Mouse (Mus musculus) ovary, postnatal 14 days (tissue): ENCODE measurements at regions not wholly inside any gene's neighbourhood (a gene's known extent, or its start where the extent isn't known, plus 50 kb on each side); places are given as distances from the start of the nearest gene placed in this dataset.

ENCODE experiments used
- DNase-seq: peaks from one replicate; pipeline ENCODE4 v3.0.0; 2022; ENCODE audit warnings: low spot score

DNA sequence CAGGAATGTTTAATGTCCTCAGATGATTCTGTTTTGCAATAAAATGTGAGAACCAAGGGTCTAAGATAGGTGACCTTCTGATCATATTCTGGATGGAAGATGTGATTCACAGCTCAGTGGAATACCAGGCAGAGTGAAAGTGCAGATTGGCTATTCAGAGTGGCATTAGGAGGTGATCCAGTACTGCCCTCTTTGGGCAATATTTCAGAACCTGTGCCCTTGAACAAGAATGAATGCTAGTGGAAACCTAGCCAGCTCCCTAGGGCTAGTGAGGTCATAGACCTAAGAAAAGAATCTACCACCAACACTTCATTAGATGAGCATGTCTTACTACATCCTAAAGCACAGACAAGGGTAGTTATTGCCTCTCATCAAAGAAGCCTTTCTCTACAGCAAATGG, 372.7 kb upstream of the Trib2 start:
- no peak for DNase-seq

DNA sequence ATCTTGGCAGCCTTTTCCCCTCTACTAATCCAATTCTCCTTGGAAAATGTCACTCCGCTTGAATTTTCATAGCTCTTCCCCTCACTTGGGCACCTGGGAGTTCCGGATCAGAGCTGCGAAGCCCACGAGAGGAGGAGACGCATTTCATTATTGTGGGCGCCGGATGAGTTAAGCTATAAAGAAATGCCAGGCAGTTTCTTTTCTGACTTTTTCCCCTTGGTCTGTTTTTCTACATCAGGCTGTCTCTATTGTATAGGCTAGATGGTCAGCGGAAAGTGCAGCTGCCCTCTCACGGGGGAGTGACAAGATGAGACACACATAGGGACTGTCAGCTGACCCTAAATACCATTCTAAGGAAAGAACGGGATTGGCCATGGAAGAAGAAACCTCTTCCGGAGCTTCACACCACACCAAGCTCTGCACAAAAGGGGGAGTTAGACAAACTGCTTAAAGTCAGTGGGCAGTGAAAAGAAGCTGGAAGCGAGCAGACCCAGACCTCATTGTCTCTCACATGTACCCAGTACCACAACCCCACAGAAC, 369.3 kb upstream of the Trib2 start:
- no peak for DNase-seq

DNA sequence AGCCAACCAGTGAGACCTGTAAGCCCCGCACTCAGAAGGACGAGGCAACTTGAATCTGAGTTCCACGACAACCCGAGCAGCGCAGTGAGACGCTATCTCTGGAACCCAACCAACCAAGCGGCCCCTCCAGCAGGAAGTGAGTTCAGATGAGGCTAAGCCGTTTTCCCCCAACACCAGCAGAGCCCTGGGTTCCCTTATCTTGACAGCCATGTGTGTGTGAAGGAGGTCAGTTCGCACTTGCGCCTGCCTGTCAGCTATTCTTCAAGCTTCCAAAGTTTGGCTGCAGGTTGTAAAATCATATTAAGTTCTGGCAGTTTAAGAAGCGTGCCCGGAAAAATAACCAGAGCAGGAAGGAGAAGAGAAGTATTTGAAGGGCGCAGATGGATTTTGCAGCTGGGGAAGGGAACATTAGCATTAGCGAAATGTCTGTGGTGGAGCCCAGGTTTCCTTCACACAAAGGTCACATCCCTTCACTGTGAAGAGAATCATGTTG, 368.8 kb upstream of the Trib2 start:
- peak; percentile 13 for DNase-seq

DNA sequence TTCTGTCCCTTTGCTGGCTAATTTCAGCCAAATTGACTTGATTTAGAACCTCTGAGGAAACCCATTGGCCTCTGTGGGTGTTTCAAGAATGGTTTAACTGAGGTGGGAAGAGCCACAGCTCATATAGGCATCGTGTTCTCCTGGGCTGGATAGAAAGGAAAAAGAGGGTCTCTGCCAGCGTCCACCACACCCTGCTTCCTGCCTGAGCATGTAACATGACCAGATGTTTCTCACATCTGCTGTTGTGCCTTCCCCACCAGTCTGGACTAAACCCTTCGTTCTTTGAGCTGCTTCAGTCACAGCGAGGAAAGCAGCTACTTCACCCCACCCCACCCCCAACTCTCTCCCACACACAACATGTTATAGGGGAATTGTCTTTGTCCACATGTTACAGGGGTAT, 366.3 kb upstream of the Trib2 start:
- no peak for DNase-seq

DNA sequence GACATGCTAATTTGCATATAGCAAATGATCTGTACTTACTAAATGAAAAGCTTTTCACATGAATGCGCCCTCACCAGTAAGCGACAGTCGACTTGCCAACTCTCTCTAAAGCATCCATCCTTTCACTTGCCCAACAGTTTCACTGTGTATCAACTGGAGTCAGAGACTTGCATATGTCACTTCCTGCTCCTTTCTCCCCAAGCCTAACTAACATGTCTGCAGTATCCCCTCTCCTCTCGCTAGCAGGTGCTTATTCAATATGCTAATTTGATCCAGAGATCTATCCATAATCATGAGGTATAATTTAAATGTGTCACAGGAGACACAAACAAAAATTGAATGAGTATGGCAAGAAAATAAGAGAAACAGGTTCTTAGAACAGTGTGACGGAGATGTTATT, 364.9 kb upstream of the Trib2 start:
- DNase-seq = no peak

DNA sequence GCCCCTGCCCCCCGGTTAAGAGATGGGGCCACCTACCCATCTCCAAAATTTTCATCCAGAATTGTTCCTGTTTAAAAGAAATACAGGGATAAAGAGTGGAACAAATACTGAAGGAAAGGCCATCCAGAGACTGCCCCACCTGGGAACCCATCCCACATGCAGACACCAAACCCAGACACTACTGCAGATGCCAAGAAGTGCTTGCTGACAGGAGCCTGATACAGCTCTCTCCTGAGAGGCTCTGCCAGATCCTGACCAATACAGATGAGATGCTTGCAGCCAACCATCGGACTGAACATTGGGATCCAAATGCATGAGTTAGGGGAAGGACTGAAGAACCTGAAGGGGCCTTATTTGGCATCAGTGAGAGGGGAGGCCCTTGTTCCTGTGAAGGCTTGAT, 363.2 kb upstream of the Trib2 start:
- DNase-seq = no peak

DNA sequence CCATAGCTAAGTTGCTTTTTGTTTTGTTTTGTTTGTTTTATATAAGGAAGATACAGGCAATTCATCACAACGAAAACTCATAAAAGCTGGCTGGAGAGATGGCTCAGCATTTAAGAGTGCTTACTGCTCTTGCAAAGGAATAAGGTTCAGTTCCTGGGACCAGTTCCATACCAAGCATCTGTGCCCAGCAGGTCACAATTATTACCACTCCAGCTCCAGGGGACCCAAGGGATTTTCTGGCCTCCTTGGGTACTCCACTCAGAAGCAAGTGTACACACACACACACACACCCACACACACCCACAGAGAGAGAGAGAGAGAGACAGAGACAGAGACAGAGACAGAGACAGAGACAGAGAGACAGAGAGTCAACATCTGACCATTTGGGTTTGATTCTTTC, 359.6 kb upstream of the Trib2 start:
- DNase-seq = no peak

DNA sequence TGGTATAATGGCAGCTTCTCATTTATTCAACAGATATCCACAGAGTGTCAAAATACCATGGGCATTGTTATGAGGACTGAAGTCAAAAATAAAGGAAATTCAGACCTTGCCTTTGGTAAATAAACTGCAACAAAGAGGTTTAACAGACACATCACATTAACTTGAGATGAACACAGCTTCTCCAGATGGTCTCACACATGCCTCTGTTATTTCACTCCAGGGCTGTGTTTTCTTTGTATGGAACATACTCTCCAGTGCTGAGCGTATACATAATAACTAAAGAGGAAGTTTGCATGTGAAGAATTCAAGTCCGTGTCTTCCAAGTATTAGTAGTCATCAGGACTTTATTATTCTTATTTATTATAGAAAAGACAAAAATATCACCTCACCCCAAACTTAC, 355.5 kb upstream of the Trib2 start:
- DNase-seq = no peak

DNA sequence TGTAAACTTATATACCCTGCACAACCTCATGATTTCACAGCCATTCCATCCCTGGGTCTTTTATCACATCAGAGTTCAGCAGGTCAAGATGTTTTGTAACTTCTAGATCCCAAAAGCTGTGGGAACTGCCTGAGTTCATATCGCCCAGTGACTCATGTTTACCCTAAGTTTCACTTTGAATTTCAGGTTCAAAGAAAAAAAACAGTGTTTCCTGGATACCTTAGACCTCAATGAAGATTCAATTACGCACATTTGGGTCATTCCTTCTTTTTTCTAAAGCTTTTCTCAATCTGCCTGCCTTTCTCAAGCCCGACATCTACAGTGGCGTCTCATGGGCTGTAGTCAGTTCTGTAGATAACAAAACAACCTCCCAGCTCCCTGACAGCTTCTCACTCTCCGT, 354.9 kb upstream of the Trib2 start:
- DNase-seq = no peak

DNA sequence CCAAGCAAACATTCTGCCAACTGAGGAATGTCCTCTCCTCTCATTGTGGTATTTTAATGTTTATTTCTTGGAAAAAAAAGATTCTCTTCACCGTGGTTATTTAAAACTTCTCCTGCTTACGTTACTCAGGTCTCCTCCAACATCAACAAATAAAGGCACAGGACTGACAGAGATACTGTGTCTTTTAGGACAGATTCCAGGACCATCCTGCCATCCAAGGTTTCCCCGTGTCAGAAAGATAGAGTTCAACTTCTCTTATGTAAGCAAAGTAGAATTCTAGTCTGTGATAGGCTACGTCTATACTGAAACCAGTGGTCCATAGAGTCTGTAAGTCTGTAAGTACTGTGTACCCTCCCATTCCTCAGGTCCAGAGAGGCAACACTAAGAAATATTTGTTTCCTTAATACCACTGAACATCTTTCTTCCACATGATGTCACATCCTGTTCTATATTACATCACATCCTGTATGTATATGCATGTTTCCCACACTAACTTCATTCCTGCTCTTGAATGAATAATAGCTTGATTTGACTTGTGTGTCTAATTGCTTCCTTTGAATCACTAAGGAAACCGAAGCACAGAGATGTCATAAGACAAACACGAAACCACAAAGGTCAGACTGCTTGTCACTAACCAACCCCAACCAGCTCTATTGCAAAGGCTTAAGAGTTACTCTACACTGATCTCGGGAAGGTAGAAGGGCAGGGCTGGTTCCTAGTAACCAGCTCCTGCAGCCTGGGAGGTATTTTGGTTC, 353.2 kb upstream of the Trib2 start:
- DNase-seq = no peak

DNA sequence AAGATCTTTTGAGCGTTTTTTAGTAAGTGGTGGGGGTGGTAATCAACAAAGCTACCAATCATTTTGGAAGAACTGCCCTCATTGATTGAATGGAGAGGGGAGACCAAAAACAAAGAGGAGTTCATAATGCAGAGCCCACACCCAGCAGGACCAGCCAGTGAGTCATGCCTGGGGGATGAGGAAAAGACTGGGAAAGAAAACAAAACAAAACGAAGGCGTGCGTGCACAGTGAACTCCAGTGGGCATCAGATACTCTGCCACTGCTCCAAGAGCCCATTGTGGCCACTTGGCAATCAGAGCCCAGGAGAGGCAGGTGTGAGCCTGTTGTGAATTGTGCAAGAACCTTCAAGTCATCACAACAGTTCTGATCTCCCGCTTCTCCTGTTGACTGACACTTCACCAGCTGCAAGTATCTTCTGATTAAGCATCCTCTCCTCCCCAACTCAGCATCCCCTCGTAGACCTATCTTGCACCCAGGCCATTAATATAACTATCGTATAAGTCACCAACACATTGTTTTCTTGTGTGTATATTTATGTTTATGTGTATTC, 351.1 kb upstream of the Trib2 start:
- DNase-seq = no peak

DNA sequence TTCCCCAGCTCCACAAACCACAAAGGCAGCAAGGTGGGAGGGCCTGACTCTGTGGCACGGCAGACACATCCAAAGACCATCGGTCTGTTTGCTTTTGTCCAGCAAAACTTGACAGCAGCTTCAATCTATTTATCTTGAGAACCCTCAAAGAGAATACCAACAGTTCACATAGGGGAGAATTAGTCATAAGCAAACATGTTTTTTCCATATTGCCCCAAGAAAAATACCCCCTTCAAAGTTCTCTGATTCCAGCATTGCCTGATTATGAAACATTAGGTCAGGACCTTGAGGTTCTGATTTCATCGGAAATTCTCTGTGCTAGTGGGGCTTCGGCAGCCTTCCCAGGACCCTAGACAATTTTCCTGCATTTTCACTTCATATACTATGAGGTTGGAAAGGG, 348.4 kb upstream of the Trib2 start:
- DNase-seq = no peak

DNA sequence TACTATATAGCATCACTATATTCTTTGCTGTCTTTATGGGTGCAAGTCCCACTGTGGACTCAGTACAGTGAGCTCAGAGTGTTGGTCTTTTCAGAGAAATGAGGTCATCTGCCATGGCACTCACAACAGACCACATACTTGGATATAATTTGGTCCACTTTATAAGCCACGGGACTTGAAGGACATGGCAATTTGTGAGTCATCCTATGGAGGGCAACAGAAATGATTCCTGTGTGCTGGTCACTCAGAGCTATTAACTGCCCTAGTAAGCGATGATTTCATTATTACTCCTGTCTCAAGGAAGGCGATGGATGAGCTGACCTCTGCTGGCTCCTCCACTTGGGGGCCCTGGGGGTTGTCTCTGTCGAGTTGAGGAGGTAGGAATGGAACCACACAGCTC, 345.2 kb upstream of the Trib2 start:
- no peak for DNase-seq

DNA sequence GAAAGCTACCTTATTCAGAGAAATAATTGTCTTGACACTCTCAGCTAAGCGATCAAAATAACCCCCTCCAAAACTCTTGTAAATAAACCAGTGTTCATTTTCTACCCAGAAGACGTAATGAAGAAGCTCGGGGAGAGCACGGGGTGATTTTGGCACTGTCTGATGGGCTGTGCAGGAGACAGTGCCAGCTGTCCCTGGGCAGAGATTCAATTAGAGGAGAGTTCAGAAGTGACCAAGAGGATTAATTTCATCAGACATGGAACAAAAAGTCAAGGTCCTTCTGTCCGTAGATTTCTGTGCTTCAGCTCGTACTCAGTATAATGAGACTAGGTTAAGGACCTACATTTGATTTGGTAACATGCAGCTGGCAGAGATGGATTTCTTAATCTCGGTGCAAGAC, 341.2 kb upstream of the Trib2 start:
- DNase-seq = peak; percentile 19

DNA sequence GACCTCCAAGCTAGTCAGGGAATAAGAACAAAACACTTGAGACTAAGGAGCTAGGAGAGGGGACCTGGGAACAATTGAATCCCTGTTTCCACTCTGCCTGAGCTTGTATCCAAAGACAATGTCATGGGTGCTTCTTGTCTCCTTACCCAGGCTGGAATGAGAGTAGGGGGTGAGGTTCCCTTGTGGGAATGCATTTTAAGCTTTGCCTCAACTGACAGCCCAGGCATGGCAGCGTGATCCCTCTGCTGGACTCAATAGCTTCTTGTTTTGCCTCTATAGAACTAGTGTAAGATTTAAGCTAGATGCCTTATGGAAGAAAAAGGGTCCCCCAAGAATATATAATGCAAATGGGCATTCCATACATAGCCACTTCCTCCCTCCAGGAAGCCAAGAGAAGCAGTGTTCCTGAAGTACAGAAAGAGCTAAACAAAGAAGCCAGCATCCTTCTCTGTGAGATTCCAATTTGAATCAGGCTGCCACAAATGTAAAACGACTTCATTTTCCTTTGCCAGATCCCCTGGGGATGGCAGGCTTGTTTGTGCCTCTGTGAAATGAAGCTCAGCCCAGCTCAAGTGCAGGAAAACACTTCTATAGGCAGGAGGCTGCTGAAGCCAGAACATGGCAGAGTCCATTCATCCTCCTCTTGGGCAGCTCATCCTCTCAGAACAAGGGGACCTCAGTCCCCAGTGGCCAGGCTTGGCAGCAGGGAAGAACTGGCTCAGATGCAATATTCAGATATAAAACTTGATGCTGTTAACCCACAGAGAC, 339.3 kb upstream of the Trib2 start:
- DNase-seq = no peak

DNA sequence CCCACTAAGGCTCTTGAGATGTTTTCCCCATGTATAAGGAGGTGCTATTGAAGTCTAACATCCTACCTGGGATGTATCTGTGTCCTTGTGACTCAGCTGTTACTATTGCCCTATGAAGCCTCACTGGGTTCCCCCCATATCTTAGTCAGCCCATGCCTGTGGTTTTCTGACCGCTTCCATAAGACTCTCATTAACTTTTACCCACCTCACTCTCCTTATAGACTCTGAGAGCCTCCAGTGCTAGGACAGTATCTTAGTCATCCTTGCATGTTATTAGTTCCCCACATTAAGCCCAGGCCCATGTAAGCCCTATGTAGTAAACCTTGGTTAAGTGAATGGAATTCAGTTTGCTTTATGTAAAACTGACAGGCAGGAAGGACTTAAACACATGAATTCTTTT, 337.5 kb upstream of the Trib2 start:
- DNase-seq = no peak

DNA sequence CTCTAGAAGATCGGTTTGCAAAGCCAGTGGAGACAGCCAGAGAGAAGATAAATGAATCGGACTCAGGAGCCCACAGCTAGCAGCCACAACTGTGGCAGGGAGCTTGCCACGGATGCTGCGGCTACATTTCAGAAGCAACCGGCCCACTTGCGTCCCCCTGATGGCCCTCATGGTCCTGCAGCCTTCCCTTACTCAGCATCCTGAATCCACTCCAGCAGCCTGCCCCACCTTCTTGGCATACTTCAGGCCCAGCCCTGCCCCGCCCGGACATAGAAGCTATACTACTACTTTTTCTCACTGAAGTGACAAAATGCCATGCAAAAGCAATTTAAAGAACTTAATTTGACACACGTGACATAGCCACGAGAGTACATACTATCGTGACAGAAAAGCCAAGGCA, 335.4 kb upstream of the Trib2 start:
- DNase-seq = no peak

DNA sequence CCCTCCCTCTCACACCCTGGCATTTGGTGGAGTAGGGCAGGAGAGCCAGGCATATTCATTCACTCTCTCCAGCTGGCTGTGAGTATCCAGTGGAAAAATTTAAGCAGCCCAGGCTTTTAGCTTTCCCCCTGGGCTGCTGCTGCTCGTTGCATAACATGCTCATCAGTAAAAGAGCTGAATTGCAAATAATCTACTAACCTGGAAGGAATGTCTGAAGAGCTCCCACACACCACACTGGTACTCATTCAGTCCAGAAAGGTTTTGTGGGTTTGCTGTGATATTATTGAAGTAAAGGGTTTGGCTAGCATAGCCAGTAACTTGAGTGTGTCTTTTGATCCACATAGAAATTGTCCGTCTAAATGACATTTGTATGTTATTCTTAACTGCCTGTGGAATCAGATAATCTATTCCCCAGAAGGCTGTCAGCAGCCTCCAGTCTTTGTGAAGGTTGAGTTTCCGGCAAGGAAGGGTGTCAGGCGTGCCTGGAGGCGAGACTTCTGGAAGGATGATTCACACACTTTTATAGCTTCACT, 334.5 kb upstream of the Trib2 start:
- DNase-seq = no peak

DNA sequence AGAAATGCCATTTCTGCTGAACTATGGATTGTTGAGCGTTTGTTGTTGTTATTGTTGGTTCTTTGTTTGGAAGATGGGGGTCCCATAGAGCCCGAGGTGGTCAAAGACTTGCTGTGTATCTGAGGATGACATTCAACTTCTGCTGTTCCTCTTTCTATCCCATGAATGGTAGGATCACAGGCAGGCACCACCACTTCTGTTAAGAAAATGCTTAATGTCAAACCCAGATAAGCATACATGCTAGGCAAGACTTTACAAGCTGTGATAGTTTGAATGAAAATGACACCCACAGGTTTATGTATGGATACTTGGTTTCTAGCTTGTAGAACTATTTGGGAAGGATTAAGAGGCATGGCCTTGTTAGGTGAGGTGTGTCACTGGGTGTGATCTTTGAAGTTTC, 330.2 kb upstream of the Trib2 start:
- DNase-seq = no peak

DNA sequence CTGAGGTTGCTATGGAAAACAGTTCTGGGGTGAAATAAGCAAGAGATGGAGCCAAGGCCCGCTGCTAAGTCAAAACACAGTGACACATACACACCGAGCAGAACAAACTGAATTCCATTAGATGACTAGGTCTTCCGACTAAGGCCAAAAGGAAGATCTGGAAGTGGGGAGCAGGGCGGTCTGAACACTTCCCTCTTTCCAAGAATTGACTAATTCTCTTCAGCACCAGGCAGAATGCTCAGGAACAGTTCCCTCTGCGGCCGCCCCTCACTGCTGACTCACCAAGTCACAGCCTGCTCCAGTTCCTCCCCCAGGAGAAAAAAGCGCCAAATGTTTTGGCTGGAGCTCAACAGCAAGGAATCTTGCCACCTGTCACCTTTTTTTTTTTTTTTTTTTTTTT, 328.9 kb upstream of the Trib2 start:
- no peak for DNase-seq

DNA sequence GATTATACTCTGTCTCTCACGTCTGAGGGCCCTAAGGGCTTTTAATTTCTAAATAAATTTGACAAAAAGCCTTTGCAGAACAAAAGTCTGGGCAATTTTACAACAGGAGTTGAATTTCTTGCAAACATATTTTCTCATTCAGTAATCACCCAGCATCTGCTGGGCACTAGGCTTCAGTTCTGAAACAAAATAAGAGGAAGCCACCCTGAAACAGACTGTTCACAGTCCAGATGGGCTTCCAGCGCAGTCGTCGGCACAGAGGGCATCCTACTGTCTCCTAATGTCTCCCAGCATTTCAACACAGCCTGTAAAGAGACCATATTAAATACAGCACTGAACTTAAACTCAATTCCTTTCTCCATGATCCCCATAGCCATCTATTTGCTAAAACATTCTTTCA, 324.5 kb upstream of the Trib2 start:
- DNase-seq = no peak

DNA sequence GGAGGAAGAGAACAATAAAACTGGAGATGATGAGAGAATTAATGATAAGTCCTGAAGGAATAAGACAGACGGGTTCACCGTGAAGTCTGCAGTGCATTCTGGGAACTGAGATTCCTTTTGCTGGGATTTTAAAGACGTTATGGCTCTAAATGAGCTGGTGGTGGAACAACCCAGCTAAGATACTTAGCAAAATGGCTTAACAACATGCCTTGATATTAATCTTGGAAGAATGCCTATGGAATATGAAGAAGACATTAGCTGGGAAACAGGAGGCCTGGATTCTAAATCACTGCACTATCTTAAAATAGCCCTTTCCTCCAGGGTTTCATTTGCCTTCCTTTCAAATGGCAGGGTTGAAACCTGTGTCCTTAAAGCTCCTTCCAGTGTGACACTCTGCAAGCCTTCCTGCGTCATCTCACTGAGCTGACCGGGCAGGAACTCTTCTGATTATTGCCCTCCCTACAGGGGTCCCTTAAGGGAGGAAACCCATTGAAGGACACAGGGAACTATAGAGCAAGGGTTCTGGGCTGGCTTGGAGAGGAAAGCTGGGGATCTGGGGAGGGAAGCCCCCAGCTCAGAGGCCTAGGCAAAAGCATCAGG, 323.9 kb upstream of the Trib2 start:
- no peak for DNase-seq
